Mouse (Mus musculus): ENCODE data around the gene Sall4. TPM values are rescaled to one million over a fixed set of nuclear protein-coding genes. Genes with fewer than 3 reads are reported as not detected.

Sall4 gene
- polyA plus RNA-seq, 1 experiment from 2014 or later: 37.2 TPM

- H3K27ac ChIP-seq (ENCODE audit: low read depth, low read length): peak overlapping the region; percentile 65
- H3K4me2 ChIP-seq: peak overlapping the region; percentile 71
- H3K4me3 ChIP-seq (ENCODE audit: low read depth, low read length): peak overlapping the region; percentile 84
- WGBS: under 1% methylated on average over 67 of the region's 108 CpGs
- H3K36me3 ChIP-seq (ENCODE audit: control insufficient read depth, insufficient read depth, low read length): no peaks in the 10 kb centered on the region
- peak; percentile 79 for ATAC-seq (ENCODE audit: low FRiP score)
- H3K9ac ChIP-seq (ENCODE audit: low read length): peak overlapping the region; percentile 92
- peaks cover 2% of the 10 kb centered on the region; the same call in 1 of the 2 replicates for H3K4me1 ChIP-seq (ENCODE audit: control insufficient read depth, insufficient read depth, low read length)
- DNase-seq (ENCODE audit: low spot score, missing footprints): peak; percentile 98
- no peaks in the 10 kb centered on the region for H3K9me3 ChIP-seq (ENCODE audit: control insufficient read depth, low read length)
- no peaks in the 10 kb centered on the region for H3K27me3 ChIP-seq (ENCODE audit: control insufficient read depth, insufficient read depth, low read length)
Observed at GRCm38 (mm10) chr2:168741273-168742058, 26.3 kb downstream of the Sall4 start.

GRCm38 (mm10) chr2:168740496-168740895, 27.2 kb downstream of the Sall4 start:
- WGBS: 89% methylated on average over 10 of the region's 10 CpGs
- peak overlapping the region; percentile 84; the same call in 1 of the 2 replicates for H3K4me3 ChIP-seq (ENCODE audit: low read depth, low read length)

GRCm38 (mm10) chr2:168738854-168739253, 28.9 kb downstream of the Sall4 start:
- Histone ChIP-seq H3K9me3 (ENCODE audit: control insufficient read depth, low read length) (no peaks in the 10 kb centered on the region), H3K9ac (ENCODE audit: low read length) (no peak overlapping the region), H3K4me1 (ENCODE audit: control insufficient read depth, insufficient read depth, low read length) (peaks cover 2% of the 10 kb centered on the region; the same call in 1 of the 2 replicates), H3K27me3 (ENCODE audit: control insufficient read depth, insufficient read depth, low read length) (no peaks in the 10 kb centered on the region), H3K36me3 (ENCODE audit: control insufficient read depth, insufficient read depth, low read length) (no peaks in the 10 kb centered on the region), H3K27ac (ENCODE audit: low read depth, low read length) (no peak overlapping the region), H3K4me3 (ENCODE audit: low read depth, low read length) (no peak overlapping the region), H3K4me2 (no peak overlapping the region)
- WGBS: 97% methylated on average over 1 of the region's 1 CpGs
- ATAC-seq (ENCODE audit: low FRiP score) (no peak), DNase-seq (ENCODE audit: low spot score, missing footprints) (no peak)

More at GRCm38 (mm10) chr2:168740496-168740895, 27.2 kb downstream of the Sall4 start:
- DNase-seq (ENCODE audit: low spot score, missing footprints): no peak
- no peak for ATAC-seq (ENCODE audit: low FRiP score)
- Histone ChIP-seq H3K27ac (ENCODE audit: low read depth, low read length) (no peak overlapping the region), H3K9ac (ENCODE audit: low read length) (no peak overlapping the region), H3K9me3 (ENCODE audit: control insufficient read depth, low read length) (no peaks in the 10 kb centered on the region), H3K4me2 (peak overlapping the region; percentile 71), H3K4me1 (ENCODE audit: control insufficient read depth, insufficient read depth, low read length) (peaks cover 2% of the 10 kb centered on the region; the same call in 1 of the 2 replicates), H3K27me3 (ENCODE audit: control insufficient read depth, insufficient read depth, low read length) (no peaks in the 10 kb centered on the region), H3K36me3 (ENCODE audit: control insufficient read depth, insufficient read depth, low read length) (no peaks in the 10 kb centered on the region)

- ATAC-seq (ENCODE audit: low FRiP score) (no peak), DNase-seq (ENCODE audit: low spot score, missing footprints) (no peak)
- no peaks in the 10 kb centered on the region for H3K36me3 ChIP-seq (ENCODE audit: control insufficient read depth, insufficient read depth, low read length)
- H3K4me3 ChIP-seq (ENCODE audit: low read depth, low read length): no peak overlapping the region
- no peak overlapping the region for H3K4me2 ChIP-seq
- no peak overlapping the region for H3K27ac ChIP-seq (ENCODE audit: low read depth, low read length)
- H3K9ac ChIP-seq (ENCODE audit: low read length): no peak overlapping the region
- WGBS: 85% methylated on average over 10 of the region's 10 CpGs
- H3K9me3 ChIP-seq (ENCODE audit: control insufficient read depth, low read length): no peaks in the 10 kb centered on the region
- H3K27me3 ChIP-seq (ENCODE audit: control insufficient read depth, insufficient read depth, low read length): no peaks in the 10 kb centered on the region
- H3K4me1 ChIP-seq (ENCODE audit: control insufficient read depth, insufficient read depth, low read length): peaks cover 4% of the 10 kb centered on the region; the same call in 1 of the 2 replicates
Observed at GRCm38 (mm10) chr2:168737878-168738277, 29.9 kb downstream of the Sall4 start.

- ATAC-seq (ENCODE audit: low FRiP score): no peak
- Histone ChIP-seq H3K4me1 (ENCODE audit: control insufficient read depth, insufficient read depth, low read length) (peaks cover 14% of the 10 kb centered on the region; the same call in 1 of the 2 replicates), H3K27me3 (ENCODE audit: control insufficient read depth, insufficient read depth, low read length) (no peaks in the 10 kb centered on the region), H3K9me3 (ENCODE audit: control insufficient read depth, low read length) (no peaks in the 10 kb centered on the region), H3K36me3 (ENCODE audit: control insufficient read depth, insufficient read depth, low read length) (no peaks in the 10 kb centered on the region), H3K4me2 (no peak overlapping the region), H3K4me3 (ENCODE audit: low read depth, low read length) (no peak overlapping the region), H3K9ac (ENCODE audit: low read length) (no peak overlapping the region), H3K27ac (ENCODE audit: low read depth, low read length) (no peak overlapping the region)
- 65% methylated on average over 11 of the region's 11 CpGs for WGBS
- no peak for DNase-seq (ENCODE audit: low spot score, missing footprints)
Observed at GRCm38 (mm10) chr2:168734023-168734422, 33.7 kb downstream of the Sall4 start.

- Histone ChIP-seq H3K27ac (ENCODE audit: low read depth, low read length) (no peak overlapping the region; the same call in 1 of the 2 replicates), H3K27me3 (ENCODE audit: control insufficient read depth, insufficient read depth, low read length) (no peaks in the 10 kb centered on the region), H3K4me2 (no peak overlapping the region), H3K9me3 (ENCODE audit: control insufficient read depth, low read length) (no peaks in the 10 kb centered on the region), H3K9ac (ENCODE audit: low read length) (no peak overlapping the region), H3K4me3 (ENCODE audit: low read depth, low read length) (no peak overlapping the region), H3K4me1 (ENCODE audit: control insufficient read depth, insufficient read depth, low read length) (peaks cover 14% of the 10 kb centered on the region), H3K36me3 (ENCODE audit: control insufficient read depth, insufficient read depth, low read length) (no peaks in the 10 kb centered on the region)
- DNase-seq (ENCODE audit: low spot score, missing footprints) (no peak), ATAC-seq (ENCODE audit: low FRiP score) (peak; percentile 42)
- 58% methylated on average over 8 of the region's 8 CpGs for WGBS
Observed at GRCm38 (mm10) chr2:168731258-168731657, 36.5 kb downstream of the Sall4 start.

- WGBS: 80% methylated on average over 12 of the region's 12 CpGs
Observed at GRCm38 (mm10) chr2:168729736-168730135, 38.0 kb downstream of the Sall4 start.

GRCm38 (mm10) chr2:168728045-168728444, 39.7 kb downstream of the Sall4 start:
- no peak overlapping the region for H3K27ac ChIP-seq (ENCODE audit: low read depth, low read length)
- WGBS: 85% methylated on average over 12 of the region's 12 CpGs
- H3K4me3 ChIP-seq (ENCODE audit: low read depth, low read length): no peak overlapping the region

More at GRCm38 (mm10) chr2:168729736-168730135, 38.0 kb downstream of the Sall4 start:
- DNase-seq (ENCODE audit: low spot score, missing footprints) (no peak), ATAC-seq (ENCODE audit: low FRiP score) (no peak)
- Histone ChIP-seq H3K9ac (ENCODE audit: low read length) (no peak overlapping the region), H3K27ac (ENCODE audit: low read depth, low read length) (no peak overlapping the region), H3K36me3 (ENCODE audit: control insufficient read depth, insufficient read depth, low read length) (no peaks in the 10 kb centered on the region), H3K4me2 (no peak overlapping the region), H3K9me3 (ENCODE audit: control insufficient read depth, low read length) (no peaks in the 10 kb centered on the region), H3K27me3 (ENCODE audit: control insufficient read depth, insufficient read depth, low read length) (no peaks in the 10 kb centered on the region), H3K4me1 (ENCODE audit: control insufficient read depth, insufficient read depth, low read length) (peaks cover 19% of the 10 kb centered on the region), H3K4me3 (ENCODE audit: low read depth, low read length) (no peak overlapping the region)

GRCm38 (mm10) chr2:168726007-168726406, 41.7 kb downstream of the Sall4 start:
- Histone ChIP-seq H3K9ac (ENCODE audit: low read length) (no peak overlapping the region), H3K27me3 (ENCODE audit: control insufficient read depth, insufficient read depth, low read length) (no peaks in the 10 kb centered on the region), H3K9me3 (ENCODE audit: control insufficient read depth, low read length) (no peaks in the 10 kb centered on the region), H3K4me2 (no peak overlapping the region), H3K36me3 (ENCODE audit: control insufficient read depth, insufficient read depth, low read length) (no peaks in the 10 kb centered on the region), H3K4me1 (ENCODE audit: control insufficient read depth, insufficient read depth, low read length) (peaks cover 12% of the 10 kb centered on the region), H3K4me3 (ENCODE audit: low read depth, low read length) (no peak overlapping the region), H3K27ac (ENCODE audit: low read depth, low read length) (no peak overlapping the region)
- WGBS: 51% methylated on average over 6 of the region's 6 CpGs
- ATAC-seq (ENCODE audit: low FRiP score): peak; percentile 89
- DNase-seq (ENCODE audit: low spot score, missing footprints): peak; percentile 90

More at GRCm38 (mm10) chr2:168728045-168728444, 39.7 kb downstream of the Sall4 start:
- Histone ChIP-seq H3K9me3 (ENCODE audit: control insufficient read depth, low read length) (no peaks in the 10 kb centered on the region), H3K9ac (ENCODE audit: low read length) (no peak overlapping the region), H3K4me1 (ENCODE audit: control insufficient read depth, insufficient read depth, low read length) (peaks cover 16% of the 10 kb centered on the region), H3K4me2 (no peak overlapping the region), H3K27me3 (ENCODE audit: control insufficient read depth, insufficient read depth, low read length) (no peaks in the 10 kb centered on the region), H3K36me3 (ENCODE audit: control insufficient read depth, insufficient read depth, low read length) (no peaks in the 10 kb centered on the region)
- DNase-seq (ENCODE audit: low spot score, missing footprints): no peak
- no peak for ATAC-seq (ENCODE audit: low FRiP score)

All from midbrain, embryonic 11.5 days (tissue).